Mouse (Mus musculus) forebrain, embryonic 12.5 days (tissue): ENCODE results near the gene Cadm1. TPM values are rescaled to one million over a fixed set of nuclear protein-coding genes. Genes with fewer than 3 reads are reported as not detected.

Experiments used
- ATAC-seq: fragments of 200-750 bp; cut with Nextera tagmentation; 2 replicates; pipeline ENCODE4 v1.8.0; 2017; ENCODE audit warnings: moderate TSS enrichment; ENCODE audit not compliant: low FRiP score
- H3K27ac ChIP-seq: fragments of 300-500 bp; sonication (generic); 2 replicates; pipeline ENCODE4 v1.5.1; 2016; ENCODE audit warnings: mild to moderate bottlenecking
- H3K27me3 ChIP-seq: fragments of 300-500 bp; sonication (generic); 2 replicates; pipeline ENCODE4 v1.6.1; 2016; ENCODE audit warnings: mild to moderate bottlenecking
- H3K36me3 ChIP-seq: fragments of 300-500 bp; sonication (generic); replicated peaks from 2 replicates; pipeline ENCODE4 v1.6.1; 2016; ENCODE audit warnings: mild to moderate bottlenecking
- H3K4me1 ChIP-seq: fragments of 300-500 bp; sonication (generic); 2 replicates; pipeline ENCODE4 v1.6.1; 2016
- H3K4me2 ChIP-seq: fragments of 300-500 bp; sonication (generic); 2 replicates; pipeline ENCODE4 v1.6.1; 2016; ENCODE audit warnings: mild to moderate bottlenecking, moderate library complexity
- H3K4me3 ChIP-seq: fragments of 300-500 bp; sonication (generic); replicated peaks from 2 replicates; pipeline ENCODE4 v1.5.1; 2016; ENCODE audit warnings: mild to moderate bottlenecking
- H3K9ac ChIP-seq: fragments of 300-500 bp; sonication (generic); 2 replicates; pipeline ENCODE4 v1.6.1; 2016; ENCODE audit warnings: mild to moderate bottlenecking
- H3K9me3 ChIP-seq: fragments of 300-500 bp; sonication (generic); 2 replicates; pipeline ENCODE4 v1.6.1; 2016
- WGBS: fragments of 180-500 bp; shearing (Covaris S2); methylation state at CpG from one replicate; pipeline ENCODE4 v1.1.7; 2016; 5-methylcytosine and 5-hydroxymethylcytosine counted together
- polyA plus RNA-seq: library from polyadenylated mRNA; unstranded; fragments of >200 nt; fragmentation: Nextera tagmentation; extraction: Ambion mirVana; gene quantifications from 2 replicates; pipeline ENCODE4 v1.2.1, GENCODE M21; 2016

Gene Cadm1
- polyA plus RNA-seq = 99.8 and 117 TPM in 2 replicates

DNA sequence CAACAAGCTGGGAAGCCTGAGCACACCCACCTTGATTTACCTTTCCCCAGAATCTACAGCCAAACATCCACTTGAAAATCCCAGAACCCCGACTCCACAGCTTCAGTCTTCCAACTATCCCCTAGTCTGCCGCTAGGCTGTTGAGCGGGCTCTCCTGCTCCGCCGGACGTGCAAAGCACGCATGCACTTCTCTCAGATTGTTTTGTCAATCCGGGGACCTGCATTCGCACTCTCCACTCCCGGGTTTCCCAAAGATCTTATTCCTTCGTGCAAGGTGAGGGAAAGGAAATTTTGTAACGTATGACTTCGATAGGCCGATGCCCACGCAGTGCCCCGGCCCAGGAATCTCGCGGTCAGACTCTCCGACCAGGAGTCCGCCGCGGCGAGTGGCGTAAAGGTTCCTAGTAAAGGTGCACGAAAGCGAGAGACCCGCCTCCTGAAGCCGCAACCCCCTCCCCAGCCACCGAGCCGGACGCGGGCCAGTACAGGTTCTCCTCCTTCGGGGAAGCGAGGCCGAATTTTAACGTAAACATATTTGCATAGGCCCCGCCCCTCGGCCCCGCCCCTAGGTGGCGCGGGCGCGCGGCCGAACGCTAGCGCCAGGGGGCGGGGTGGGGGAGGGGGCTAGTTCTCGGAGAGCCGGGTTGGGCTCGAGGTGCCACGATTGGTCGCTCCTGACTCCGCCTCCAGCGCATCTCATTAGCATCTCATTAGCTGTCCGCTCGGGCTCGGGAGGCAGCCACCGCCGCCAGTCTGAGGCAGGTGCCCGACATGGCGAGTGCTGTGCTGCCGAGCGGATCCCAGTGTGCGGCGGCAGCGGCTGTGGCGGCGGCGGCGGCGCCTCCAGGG is at the start of gene Cadm1:
TSS of gene Cadm1 (plus strand) at position 572 of the 849 bp plus-strand sequence.
- Histone ChIP-seq H3K9ac (peak within 1 kb of the TSS; percentile 93), H3K27ac (peak within 1 kb of the TSS; percentile 89), H3K4me3 (peak within 1 kb of the TSS; percentile 90), H3K9me3 (no peaks in the 10 kb centered on the region), H3K36me3 (no peaks in the 10 kb centered on the region), H3K4me1 (peaks cover 34% of the 10 kb centered on the region), H3K27me3 (peaks cover 7% of the 10 kb centered on the region), H3K4me2 (peak within 1 kb of the TSS; percentile 73)
- peak; percentile 95 for ATAC-seq
- under 1% methylated on average over 64 of the region's 72 CpGs for WGBS

DNA sequence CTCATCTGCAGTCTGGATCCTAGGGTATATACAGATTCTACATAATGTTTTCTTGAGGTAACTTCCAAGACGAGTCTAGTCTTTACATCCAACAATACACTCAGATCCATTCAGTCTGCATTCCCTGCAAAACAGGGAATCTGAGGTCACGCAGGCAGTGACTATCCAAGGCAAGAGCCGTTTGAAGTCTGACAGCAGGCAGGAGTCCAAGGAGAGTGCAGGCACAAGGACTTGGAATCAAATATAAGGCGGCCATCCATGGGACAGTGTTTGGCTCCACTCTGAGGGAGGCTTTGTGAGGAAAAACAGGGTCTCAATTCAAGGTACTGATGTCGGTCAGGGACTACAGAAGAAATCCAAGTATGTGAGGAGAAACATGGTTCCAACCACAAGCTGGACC is 45.5 kb upstream of the Cadm1 start:
- Histone ChIP-seq H3K4me1 (no peaks in the 10 kb centered on the region; the same call in 1 of the 2 replicates), H3K9me3 (no peaks in the 10 kb centered on the region), H3K27me3 (0 out of 2 replicates have a peak, but pooled peaks cover 13% of the 10 kb centered on the region), H3K9ac (no peak overlapping the region), H3K4me3 (no peak overlapping the region), H3K36me3 (no peaks in the 10 kb centered on the region), H3K4me2 (no peak overlapping the region), H3K27ac (no peak overlapping the region)
- no peak for ATAC-seq
- 84% methylated on average over 5 of the region's 5 CpGs for WGBS

- 25% methylated on average over 4 of the region's 4 CpGs for WGBS
- H3K27ac ChIP-seq = no peak overlapping the region
- H3K4me1 ChIP-seq = no peaks in the 10 kb centered on the region
- H3K27me3 ChIP-seq = 0 out of 2 replicates have a peak, but pooled peaks cover 13% of the 10 kb centered on the region
- no peak for ATAC-seq
- no peak overlapping the region for H3K4me2 ChIP-seq
- no peaks in the 10 kb centered on the region for H3K9me3 ChIP-seq
- no peak overlapping the region for H3K9ac ChIP-seq
- H3K36me3 ChIP-seq = no peaks in the 10 kb centered on the region
- H3K4me3 ChIP-seq = no peak overlapping the region
These were observed 44.8 kb upstream of the Cadm1 start for GRCm38 (mm10) chr9:47485186-47485585.

GRCm38 (mm10) chr9:47499761-47500160 is 30.2 kb upstream of the Cadm1 start:
- Histone ChIP-seq H3K4me3 (no peak overlapping the region), H3K27me3 (no peaks in the 10 kb centered on the region), H3K36me3 (no peaks in the 10 kb centered on the region), H3K27ac (0 out of 2 replicates have a peak overlapping the region, but pooled peaks have one; percentile 13), H3K4me1 (peaks cover 7% of the 10 kb centered on the region), H3K9ac (no peak overlapping the region), H3K9me3 (no peaks in the 10 kb centered on the region), H3K4me2 (no peak overlapping the region)
- 9% methylated on average over 3 of the region's 3 CpGs for WGBS
- no peak for ATAC-seq

DNA sequence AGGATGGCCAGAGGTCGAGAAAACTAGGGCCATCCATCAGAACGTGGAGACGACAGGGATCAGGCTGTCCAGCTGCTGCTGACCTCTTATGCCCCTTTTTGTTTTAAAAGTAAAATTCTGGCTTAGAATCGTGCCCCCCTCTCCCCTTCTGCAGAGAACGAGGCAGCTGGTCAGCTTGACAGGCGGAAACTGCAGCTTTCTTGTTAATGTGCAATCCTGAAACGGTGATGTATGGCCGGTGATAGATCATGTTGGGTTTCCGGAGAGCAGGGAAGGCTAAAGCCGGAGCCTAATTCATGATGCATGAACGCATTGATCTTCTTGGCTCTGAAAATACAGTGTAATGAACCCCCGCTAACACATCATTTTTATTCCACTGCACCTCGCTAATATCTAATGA is 24.0 kb upstream of the Cadm1 start:
- H3K4me1 ChIP-seq = peaks cover 5% of the 10 kb centered on the region; the same call in 1 of the 2 replicates
- no peaks in the 10 kb centered on the region for H3K36me3 ChIP-seq
- H3K9ac ChIP-seq = no peak overlapping the region
- H3K27me3 ChIP-seq = no peaks in the 10 kb centered on the region
- no peak overlapping the region for H3K4me3 ChIP-seq
- no peak overlapping the region for H3K4me2 ChIP-seq
- no peak overlapping the region for H3K27ac ChIP-seq
- no peaks in the 10 kb centered on the region for H3K9me3 ChIP-seq
- WGBS = 77% methylated on average over 13 of the region's 13 CpGs
- ATAC-seq = no peak

- no peak for ATAC-seq
- no peaks in the 10 kb centered on the region for H3K27me3 ChIP-seq
These were observed 23.1 kb upstream of the Cadm1 start for GRCm38 (mm10) chr9:47506876-47507275.

GRCm38 (mm10) chr9:47508109-47508508 is 21.9 kb upstream of the Cadm1 start:
- whole genome bisulfite sequencing = 69% methylated on average over 3 of the region's 3 CpGs
- no peak overlapping the region for H3K4me2 ChIP-seq
- no peak overlapping the region for H3K4me3 ChIP-seq
- no peaks in the 10 kb centered on the region for H3K36me3 ChIP-seq
- H3K9ac ChIP-seq = no peak overlapping the region
- ATAC-seq = no peak
- peaks cover 5% of the 10 kb centered on the region; the same call in 1 of the 2 replicates for H3K4me1 ChIP-seq
- H3K27me3 ChIP-seq = no peaks in the 10 kb centered on the region
- no peak overlapping the region for H3K27ac ChIP-seq
- H3K9me3 ChIP-seq = no peaks in the 10 kb centered on the region

More at GRCm38 (mm10) chr9:47506876-47507275, 23.1 kb upstream of the Cadm1 start:
- no peaks in the 10 kb centered on the region for H3K9me3 ChIP-seq
- H3K36me3 ChIP-seq = no peaks in the 10 kb centered on the region
- H3K4me3 ChIP-seq = no peak overlapping the region
- peaks cover 5% of the 10 kb centered on the region; the same call in 1 of the 2 replicates for H3K4me1 ChIP-seq
- H3K9ac ChIP-seq = no peak overlapping the region
- no peak overlapping the region for H3K27ac ChIP-seq
- no peak overlapping the region for H3K4me2 ChIP-seq
- 94% methylated on average over 17 of the region's 17 CpGs for WGBS

GRCm38 (mm10) chr9:47512521-47512920 is 17.5 kb upstream of the Cadm1 start:
- ATAC-seq = no peak

DNA sequence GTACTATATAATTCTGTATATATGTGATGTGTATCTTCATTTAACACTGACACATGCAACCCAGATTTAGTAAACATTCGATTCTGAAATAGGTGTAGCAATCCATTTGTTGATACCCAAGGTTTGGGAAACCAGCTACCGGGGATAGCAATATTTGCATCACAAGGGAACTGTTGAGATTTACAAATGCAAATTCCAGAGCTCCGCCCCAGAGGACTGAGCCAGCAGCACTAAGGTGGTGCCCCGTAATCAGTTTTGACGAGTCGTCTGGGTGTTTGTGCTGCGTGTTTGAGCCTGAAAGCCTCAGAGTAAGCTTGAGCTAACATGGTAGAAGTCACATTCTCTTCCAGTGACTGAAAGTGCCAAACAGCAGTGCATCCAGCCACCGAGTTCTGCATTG is 15.7 kb upstream of the Cadm1 start:
- no peaks in the 10 kb centered on the region for H3K27me3 ChIP-seq

More at GRCm38 (mm10) chr9:47512521-47512920, 17.5 kb upstream of the Cadm1 start:
- H3K9ac ChIP-seq = no peak overlapping the region
- H3K27me3 ChIP-seq = no peaks in the 10 kb centered on the region
- H3K4me2 ChIP-seq = no peak overlapping the region
- no peak overlapping the region for H3K27ac ChIP-seq
- 89% methylated on average over 3 of the region's 3 CpGs for WGBS
- no peak overlapping the region for H3K4me3 ChIP-seq
- H3K9me3 ChIP-seq = no peaks in the 10 kb centered on the region
- H3K4me1 ChIP-seq = peaks cover 4% of the 10 kb centered on the region; the same call in 1 of the 2 replicates
- H3K36me3 ChIP-seq = no peaks in the 10 kb centered on the region

GRCm38 (mm10) chr9:47516238-47516637 is 13.7 kb upstream of the Cadm1 start:
- no peak overlapping the region for H3K9ac ChIP-seq
- no peak overlapping the region for H3K4me3 ChIP-seq
- no peak overlapping the region for H3K4me2 ChIP-seq
- no peaks in the 10 kb centered on the region for H3K9me3 ChIP-seq
- no peak for ATAC-seq
- no peaks in the 10 kb centered on the region for H3K36me3 ChIP-seq
- no peak overlapping the region for H3K27ac ChIP-seq
- WGBS = 57% methylated on average over 4 of the region's 4 CpGs
- peaks cover 4% of the 10 kb centered on the region; the same call in 1 of the 2 replicates for H3K4me1 ChIP-seq
- H3K27me3 ChIP-seq = no peaks in the 10 kb centered on the region

More for the DNA sequence above, 15.7 kb upstream of the Cadm1 start:
- Histone ChIP-seq H3K4me2 (no peak overlapping the region), H3K4me3 (no peak overlapping the region), H3K27ac (no peak overlapping the region), H3K9ac (no peak overlapping the region), H3K9me3 (no peaks in the 10 kb centered on the region), H3K4me1 (peaks cover 4% of the 10 kb centered on the region; the same call in 1 of the 2 replicates), H3K36me3 (no peaks in the 10 kb centered on the region)
- no peak for ATAC-seq
- WGBS = 12% methylated on average over 8 of the region's 8 CpGs

DNA sequence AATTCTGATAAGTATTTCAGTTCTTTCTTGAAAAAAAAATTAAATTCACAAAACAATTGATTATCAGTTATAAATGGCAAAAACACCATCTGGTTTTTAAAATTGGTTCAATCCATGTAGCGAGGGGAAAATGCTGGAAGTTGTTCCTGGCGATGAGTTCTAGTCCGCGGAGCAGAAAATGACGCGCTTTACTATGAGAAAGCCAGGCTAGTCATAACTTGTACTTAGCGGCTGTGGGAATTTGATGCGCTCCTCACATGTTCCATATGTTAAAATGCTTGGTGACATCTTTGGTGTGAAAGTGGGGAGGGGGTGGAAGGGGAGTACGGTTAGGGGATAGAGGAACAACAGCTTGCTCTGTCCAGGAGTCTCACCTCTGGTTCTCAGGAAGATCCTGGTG is 2.7 kb upstream of the Cadm1 start:
- H3K9me3 ChIP-seq = no peaks in the 10 kb centered on the region
- H3K9ac ChIP-seq = no peak overlapping the region
- no peak overlapping the region for H3K27ac ChIP-seq
- peaks cover 13% of the 10 kb centered on the region for H3K4me1 ChIP-seq
- no peak for ATAC-seq
- no peak overlapping the region for H3K4me3 ChIP-seq
- no peaks in the 10 kb centered on the region for H3K36me3 ChIP-seq
- H3K27me3 ChIP-seq = peaks cover 7% of the 10 kb centered on the region; the same call in 1 of the 2 replicates
- 96% methylated on average over 9 of the region's 9 CpGs for WGBS
- no peak overlapping the region for H3K4me2 ChIP-seq

DNA sequence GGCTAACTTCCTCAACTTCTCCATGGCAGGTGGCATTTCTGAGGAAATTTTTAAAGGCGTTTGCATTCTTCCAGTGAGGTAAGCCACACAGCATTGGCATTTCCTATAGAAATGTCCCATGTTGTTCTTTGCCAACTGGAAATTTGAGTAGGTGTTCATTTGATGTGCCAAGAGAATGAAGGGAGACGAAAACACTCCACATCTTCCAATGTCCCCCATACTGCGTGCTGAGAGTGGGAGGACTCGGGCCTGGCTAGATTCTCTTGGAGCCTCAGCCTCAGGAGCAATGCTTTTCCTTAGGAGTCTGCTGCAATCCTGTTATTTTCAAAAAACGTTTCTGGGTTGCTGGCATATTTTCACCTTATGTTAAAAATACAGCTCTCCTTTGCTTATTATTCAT is 2.2 kb upstream of the Cadm1 start:
- Histone ChIP-seq H3K27me3 (peaks cover 7% of the 10 kb centered on the region; the same call in 1 of the 2 replicates), H3K36me3 (no peaks in the 10 kb centered on the region), H3K4me1 (peaks cover 18% of the 10 kb centered on the region), H3K9ac (no peak overlapping the region), H3K4me3 (no peak overlapping the region), H3K27ac (no peak overlapping the region), H3K4me2 (no peak overlapping the region), H3K9me3 (no peaks in the 10 kb centered on the region)
- ATAC-seq = no peak
- WGBS = 80% methylated on average over 5 of the region's 5 CpGs
